Mouse (Mus musculus): ENCODE measurements around the gene Pigf. TPM values are rescaled to one million over a fixed set of nuclear protein-coding genes. Genes with fewer than 3 reads are reported as not detected.

Pigf gene
- total RNA-seq, 2 experiments from 2014 or later = 4.2 to 4.8 TPM

DNA sequence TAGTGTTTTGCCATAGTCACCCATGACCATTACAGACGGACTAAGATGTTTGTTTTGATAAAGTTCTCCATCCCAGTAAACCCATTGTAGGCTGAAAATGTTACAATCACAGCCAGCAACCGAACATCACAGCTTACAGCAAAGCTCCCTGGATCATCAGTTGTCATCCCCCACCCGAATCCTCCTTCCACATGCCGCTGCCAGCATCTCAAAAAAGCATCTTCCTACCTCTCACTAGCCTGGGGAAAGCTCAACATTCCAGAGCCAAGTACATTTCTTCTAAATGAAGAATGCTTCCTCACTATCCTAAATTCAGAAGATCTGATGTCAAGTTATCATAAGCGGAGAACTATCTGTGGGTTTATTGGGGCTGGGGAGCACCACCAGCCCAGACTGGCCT, 13.3 kb upstream of the Pigf start:
- intact Hi-C loops (cut with DNase I) = loop anchor here (5.0 kb wide), 1 partner anchor 534 kb away; no protein-coding TSS in a partner anchor
- DNase-seq (ENCODE audit: low spot score) = no peak

DNA sequence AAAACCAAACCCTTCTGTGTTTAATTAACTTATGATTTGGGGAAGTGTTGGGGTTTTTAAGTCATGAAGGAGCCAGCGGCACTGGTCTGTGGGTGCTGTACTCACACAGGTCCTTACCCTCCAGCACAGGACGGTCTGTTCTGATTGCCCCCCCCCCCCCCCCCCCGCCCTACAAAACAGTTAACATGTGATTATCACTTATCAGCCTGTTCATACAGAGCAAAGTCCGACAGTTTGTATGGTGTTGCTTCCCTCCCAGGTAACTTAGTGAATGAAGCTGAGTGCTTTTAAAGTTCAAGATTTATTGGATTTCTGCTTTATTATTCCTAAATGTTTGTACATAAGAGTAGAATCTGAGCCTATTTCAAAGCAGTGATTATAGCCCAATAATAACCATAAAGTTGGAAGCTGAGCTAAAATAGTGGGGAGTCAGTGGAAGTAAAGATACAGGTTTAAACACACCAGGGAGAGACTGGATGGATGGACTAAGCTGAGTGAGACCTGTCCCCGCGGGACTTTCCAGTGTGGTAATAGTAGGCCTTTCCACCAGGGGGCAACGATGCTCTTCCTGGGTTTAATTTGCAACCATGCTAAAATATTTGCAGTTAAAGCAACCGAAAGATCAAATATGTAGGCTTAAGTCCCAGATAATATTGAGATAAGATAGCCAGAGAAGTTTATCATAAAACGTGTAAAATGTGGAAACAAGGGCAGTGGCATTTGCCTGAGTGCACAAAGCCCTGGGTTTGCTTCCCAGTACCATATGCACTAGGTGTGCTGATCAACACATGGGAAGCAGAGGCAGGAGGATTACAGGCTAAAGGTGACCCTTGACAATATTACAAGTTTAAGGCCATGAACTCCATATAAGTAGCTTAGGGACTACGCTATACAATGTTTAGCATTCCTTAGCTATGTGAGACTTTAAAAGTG, 11.2 kb upstream of the Pigf start:
- intact Hi-C loops (cut with DNase I) = loop anchor here (1.0 to 5.0 kb wide), 2 partner anchors 213 to 536 kb away; no protein-coding TSS in a partner anchor
- DNase-seq (ENCODE audit: low spot score) = no peak

DNA sequence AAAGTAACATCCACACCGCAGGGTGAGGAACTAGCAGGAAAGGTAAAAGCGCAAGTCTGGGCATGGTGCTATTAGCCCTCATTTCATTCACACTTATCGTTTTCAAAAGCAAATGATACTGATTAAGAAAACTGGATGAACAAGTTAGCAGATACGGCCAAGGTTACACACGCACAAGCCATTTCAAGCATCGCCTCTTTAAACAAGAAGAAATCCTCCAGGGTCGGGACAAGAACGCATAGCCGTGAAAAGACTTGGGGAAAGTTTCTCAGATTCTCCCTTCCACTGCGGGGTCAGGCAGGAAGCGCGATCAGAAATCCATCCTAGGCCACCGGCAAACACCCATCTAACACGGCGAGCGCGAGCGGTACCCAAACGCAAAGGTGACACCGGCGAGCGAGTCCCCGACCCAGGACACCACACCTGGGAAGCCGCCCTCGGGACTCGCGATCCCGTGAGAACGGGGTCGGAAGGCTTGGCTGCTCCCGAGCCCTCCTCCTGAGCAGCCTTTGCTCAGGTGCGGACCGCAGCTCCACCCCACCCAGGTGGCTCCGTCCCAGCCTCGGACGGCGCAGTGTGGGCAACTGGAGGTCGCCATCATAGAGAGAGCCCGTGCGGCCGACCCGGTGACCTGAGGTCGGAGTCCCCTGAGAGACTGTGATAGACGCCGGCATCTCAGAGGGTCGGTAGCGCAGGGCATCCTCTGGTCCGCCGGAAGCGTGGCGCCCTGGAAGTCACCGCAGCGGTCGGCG, 539 bp downstream of the Pigf start:
- intact Hi-C loops (cut with DNase I) = loop anchor here (5.0 to 10.0 kb wide), 2 partner anchors 57 to 870 kb away; no protein-coding TSS in a partner anchor
- no peak for DNase-seq (ENCODE audit: low spot score)

DNA sequence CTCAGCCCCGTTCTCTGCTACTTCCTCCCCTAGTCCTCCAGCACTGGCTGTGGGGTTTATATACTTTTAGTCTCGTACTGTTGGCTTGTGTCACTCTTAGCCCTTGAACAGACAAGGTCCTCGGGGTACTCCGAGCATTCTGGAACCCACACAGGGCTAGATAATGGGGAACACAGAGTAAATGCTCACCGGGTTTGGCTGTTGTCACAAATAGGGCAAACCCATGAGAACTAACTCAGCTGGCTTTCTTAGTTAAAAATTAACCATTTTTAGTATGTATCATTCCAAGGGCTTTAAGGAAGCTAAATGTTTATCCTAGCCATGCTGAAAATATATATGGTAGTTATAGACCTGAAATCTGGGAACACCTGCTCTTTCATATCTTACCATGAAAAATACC, 5.5 kb downstream of the Pigf start:
- DNase-seq (ENCODE audit: low spot score) = no peak
- intact Hi-C loops (cut with DNase I) = loop anchor here (5.0 to 10.0 kb wide), 2 partner anchors 52 to 865 kb away; no protein-coding TSS in a partner anchor

DNA sequence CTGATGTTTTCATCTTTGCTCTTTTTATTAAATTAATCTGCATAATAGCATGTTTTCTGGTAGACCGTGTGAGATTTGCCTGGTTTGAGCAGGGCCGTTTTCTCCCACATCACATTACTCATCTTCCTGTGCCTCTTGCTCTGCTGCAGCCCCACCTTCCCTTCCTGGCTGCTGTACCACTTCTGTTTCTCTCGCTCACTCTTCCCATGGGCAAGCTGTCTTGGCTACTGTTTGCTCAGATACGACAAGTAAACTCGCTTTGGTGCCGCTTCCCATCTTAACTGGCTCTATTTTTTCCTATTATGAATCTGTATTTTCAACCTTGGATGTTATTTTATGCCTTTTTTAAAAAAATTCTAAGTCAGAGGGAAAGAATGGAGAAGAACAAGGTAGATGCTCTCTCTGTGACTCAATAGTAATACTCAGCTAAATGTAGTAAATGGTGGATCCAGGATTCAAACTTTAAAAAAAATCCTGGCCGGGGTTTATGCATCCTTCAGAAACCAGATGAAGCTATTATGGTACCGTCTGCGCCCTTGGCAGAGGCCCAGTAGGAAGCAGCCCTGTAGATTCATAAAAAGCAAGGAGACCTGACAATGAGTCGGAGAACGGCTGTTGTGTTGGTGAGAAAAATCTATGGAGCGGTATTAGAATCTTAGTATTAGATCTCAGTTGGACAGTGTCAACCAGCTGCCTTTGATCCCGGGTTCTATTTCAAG, 13.7 kb downstream of the Pigf start:
- no peak for DNase-seq (ENCODE audit: low spot score)
- intact Hi-C loops (cut with DNase I) = no loop called here

DNA sequence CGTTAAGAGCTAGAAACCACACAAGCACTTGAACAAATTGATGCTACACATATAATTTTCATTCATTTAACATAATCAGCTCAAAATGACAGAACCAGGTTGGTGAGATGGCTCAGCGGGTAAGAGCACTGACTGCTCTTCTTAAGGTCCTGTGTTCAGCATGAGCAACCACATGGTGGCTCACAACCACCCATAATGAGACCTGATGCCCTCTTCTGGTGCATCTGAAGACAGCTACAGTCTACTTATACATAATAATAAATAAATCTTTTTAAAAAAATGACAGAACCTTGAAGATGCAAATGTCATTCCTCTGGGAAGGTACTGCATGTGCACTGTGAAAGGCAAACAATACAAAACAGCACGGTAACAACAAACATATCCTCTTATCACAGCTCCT, 16.3 kb downstream of the Pigf start:
- DNase-seq (ENCODE audit: low spot score) = no peak
- intact Hi-C loops (cut with DNase I) = loop anchor here (5.0 kb wide), 1 partner anchor 92 kb away; the partner anchor contains the start of gene Tmem247

DNA sequence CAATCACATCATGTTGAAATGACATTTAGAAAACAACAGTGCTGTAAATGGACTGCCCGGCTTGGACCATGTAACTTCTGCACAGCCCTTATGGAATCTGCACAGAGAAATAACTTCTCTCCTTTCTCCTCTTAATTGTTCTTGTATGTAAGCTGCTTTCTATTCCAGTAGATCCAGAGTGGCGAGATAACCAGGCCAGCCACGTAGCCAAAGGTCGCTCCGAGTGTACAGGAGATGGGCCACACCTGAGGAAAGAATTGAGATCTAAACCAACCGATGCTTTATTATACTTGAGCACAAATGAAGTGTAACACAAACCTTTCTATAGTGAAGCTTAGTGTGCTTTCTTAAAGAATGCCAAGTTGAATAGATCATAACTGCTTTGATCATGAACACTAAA, 27.9 kb downstream of the Pigf start:
- intact Hi-C loops (cut with DNase I) = no loop called here
- DNase-seq (ENCODE audit: low spot score) = no peak

DNA sequence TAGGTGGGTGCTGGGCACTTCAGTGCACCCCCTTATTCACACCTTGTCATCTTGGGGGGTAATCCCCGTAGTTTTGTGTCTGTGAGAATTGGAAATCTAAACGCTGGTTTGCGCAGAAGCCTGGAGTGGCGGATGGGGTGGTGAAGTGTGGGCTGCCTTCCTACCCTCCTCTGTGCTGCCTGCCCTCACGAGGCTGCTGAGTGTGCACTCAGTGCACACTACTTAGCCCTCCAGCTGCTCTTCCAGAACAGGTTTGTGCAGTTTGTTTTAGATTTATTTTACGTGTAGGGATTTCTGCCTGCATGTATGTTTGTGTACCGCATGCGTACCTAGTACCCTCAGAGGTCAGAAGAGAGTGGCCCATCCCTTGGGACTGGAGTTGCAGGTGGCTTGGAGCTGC, 33.9 kb downstream of the Pigf start:
- no peak for DNase-seq (ENCODE audit: low spot score)
- intact Hi-C loops (cut with DNase I) = no loop called here

DNA sequence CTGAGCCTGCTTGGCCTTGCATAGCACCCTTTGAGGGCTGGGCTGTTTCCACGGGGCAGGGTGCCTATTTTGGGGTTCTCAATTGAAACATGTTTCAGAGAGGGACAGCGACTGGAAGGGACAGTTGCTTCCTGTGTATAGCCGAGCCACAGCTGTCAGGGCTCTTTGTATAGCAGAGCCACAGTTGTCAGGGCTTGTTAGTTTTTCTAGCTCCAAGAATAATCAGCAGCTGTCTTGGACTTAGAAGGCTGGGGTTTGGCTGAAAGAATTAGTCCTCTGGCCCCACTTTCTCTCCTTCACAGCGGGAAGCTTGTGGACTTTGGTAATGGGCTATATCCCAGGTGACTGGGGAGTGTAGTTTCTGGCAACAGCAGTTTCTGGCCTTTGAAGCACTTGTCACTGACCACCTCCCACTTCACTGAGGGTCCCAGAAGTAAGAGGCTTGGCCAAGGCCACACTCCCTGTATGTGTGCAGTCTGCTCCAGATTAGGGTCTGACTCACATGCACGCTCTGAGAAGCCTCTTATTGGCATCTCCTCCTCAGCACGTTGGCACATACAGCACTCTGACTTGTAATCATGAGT, 36.5 kb downstream of the Pigf start:
- intact Hi-C loops (cut with DNase I) = no loop called here
- no peak for DNase-seq (ENCODE audit: low spot score)

DNA sequence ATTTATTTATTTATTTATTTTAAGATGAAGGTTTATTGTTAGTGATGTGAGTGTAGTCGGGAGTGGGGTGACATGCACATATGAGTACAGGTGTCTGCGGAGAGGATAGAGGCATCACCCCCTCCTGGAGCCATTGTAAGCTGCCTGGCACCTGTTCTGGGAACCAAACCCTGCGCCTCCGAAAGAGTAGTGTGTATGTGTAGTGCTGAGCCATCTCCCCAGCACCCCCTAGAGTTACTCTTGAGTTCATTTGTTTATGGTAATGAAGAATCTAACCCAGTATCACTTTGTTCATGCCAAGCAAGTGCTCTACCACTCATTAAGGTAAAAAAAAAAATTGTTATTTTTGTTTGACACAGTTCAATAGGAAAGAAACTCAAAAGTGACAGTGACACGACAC, 37.0 kb downstream of the Pigf start:
- intact Hi-C loops (cut with DNase I) = no loop called here
- DNase-seq (ENCODE audit: low spot score) = no peak

DNA sequence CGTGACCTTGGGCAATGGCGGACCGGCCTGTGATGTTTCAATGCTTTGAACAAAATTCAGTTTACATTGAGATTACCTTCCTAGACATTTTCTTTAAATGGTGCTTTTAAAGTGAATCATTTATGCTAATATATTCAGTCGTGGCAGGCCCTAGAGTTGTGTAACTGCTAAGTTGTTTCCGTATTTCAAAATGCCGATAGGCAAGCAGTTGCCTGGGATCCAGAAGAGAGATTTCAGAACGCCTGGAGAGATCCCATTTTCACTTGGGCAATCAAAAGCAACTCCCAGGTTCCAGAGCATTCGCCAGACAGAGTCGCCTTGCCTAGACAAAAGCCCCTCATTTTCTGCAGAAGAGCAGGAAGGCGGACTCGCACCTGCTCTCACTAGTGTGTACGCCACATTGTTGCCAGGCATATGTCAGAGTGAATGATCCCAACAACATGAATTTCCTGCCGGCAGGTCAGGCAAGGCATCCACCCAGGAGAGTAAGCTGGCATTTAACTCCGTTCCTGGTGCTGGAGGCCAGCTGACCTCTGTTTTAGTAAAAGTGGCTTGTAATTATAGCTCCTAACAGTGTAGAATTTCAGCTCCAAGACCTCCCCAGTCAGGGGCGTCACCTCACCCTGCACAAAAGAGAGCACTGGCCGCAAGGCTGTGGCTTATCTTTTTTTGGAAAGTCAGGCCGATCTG, 38.6 kb downstream of the Pigf start:
- DNase-seq (ENCODE audit: low spot score) = no peak
- intact Hi-C loops (cut with DNase I) = no loop called here

DNA sequence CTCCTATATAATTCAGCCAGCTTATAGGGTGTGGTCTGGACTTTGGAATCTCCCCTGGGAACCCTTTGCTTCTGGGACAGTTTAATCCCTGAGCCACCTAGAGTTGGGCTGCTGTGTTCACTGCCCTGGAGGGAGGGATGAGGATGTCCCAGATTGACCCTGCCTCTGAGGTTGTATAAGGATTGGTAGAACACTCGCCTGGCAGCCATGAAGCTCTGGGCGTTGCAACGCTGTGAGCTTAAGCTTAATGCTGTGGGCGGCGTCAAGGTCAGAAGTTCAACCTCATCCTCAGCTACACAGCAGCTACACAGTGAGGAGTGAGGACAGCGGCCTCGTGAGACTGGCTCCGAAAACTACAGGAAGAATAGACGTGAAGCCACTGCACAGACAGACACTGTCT, 42.7 kb downstream of the Pigf start:
- intact Hi-C loops (cut with DNase I) = loop anchor here (5.0 kb wide), 1 partner anchor 600 kb away; no protein-coding TSS in a partner anchor
- DNase-seq (ENCODE audit: low spot score) = no peak

DNA sequence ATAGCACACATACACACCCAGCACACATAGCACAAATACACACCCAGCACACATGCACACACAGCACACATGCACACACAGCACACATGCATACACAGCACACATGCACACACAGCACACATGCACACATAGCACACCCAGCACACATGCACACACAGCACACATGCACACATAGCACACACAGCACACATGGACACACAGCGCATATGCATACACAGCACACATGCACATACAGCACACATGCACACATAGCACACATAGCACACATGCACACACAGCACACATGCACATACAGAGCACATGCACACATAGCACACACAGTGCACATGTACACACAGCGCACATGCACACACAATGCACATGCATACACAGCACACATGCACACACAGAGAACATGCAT, 43.5 kb downstream of the Pigf start:
- intact Hi-C loops (cut with DNase I) = loop anchor here (5.0 kb wide), 1 partner anchor 599 kb away; no protein-coding TSS in a partner anchor
- no peak for DNase-seq (ENCODE audit: low spot score)

DNA sequence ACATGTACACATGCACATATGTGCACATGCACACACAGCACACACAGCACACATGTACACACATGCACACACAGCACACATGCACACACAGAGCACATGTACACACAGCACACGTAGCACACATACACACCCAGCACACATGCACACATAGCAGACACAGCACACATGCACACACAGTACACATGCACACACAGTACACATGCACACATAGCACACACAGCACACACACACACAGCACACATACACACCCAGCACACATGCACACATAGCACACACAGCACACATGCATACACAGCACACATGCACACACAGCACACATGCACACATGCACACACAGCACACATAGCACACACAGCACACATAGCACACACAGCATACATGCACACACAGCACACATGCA, 44.0 kb downstream of the Pigf start:
- no peak for DNase-seq (ENCODE audit: low spot score)
- intact Hi-C loops (cut with DNase I) = loop anchor here (5.0 kb wide), 1 partner anchor 599 kb away; no protein-coding TSS in a partner anchor

DNA sequence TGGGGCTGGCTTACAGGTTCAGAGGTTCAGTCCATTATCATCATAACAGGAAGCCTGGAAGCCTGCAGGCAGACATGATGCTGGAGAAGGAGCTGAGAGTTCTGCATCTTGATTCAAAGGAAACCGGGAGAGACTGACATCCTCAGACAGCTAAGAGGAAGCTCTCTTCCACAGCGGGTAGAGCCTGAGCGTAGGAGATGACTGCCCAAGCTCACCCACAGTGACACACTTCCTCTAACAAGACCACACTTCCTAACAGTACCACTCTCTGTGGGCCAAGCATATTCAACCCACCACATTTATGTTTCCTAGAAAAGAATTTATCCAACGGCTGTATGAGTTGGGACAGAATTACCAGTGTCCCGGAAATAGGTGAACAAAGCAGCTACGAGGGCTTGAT, 46.7 kb downstream of the Pigf start:
- DNase-seq (ENCODE audit: low spot score) = no peak
- intact Hi-C loops (cut with DNase I) = no loop called here

DNA sequence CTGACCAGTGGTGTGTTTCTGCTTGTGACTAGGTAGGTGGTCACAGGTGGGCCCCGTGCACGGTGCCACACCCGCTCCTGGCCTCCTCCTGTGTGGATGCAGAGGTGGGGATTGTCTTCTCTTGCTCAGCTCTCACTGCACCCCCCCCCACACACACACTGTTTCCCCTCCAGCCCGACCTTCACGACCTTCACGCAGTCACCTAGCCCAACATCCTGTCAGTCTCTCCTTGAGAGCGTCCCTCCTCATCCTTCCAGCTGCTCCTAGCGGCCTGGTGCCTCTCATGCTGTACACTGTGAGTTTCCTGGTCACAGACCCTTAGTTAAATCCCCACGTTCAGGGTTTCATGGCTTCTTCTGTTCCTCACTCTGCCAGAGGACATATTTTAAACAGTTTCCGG, 48.8 kb downstream of the Pigf start:
- intact Hi-C loops (cut with DNase I) = no loop called here

DNA sequence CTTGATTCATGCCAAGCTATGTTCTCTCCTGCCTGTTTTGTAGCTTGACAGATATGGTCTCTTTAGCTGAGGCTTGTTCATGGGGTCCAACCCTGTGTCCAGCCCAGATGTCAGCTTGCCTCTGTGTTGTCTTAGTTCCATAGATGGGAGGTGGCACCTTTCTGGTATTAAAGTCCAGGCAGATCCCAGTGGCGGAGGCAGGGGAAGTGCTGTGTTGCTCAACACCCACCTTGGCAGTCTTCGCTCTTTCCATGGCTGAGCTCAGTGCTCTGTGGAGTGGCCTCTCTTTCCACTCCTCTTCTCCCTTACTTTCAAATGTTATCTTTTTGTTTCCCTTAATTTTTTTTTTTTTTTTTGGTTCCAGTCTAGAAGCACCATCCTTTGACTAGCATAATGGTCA, 52.1 kb downstream of the Pigf start:
- intact Hi-C loops (cut with DNase I) = no loop called here
- no peak for DNase-seq (ENCODE audit: low spot score)

More for the DNA sequence above, 48.8 kb downstream of the Pigf start:
- no peak for DNase-seq (ENCODE audit: low spot score)

DNA sequence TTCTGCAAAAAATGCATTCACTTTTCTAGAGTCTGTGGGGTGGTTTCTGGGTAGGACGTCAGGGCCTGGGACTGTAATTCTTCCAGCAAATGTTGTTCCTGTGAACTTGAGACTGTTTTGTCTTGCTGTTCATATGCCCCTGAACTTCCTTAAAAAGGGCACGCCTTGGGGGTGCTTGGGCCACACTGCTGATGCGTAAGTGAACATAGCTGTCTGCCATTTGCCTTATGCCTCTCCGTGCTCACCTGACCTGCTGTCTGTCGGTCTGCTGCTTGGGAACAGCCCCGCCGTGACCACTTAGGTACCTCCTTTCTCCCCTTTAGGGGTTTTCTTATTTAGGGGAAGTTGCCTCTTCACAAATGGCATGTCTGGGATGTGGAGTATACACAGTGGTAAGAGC, 53.3 kb downstream of the Pigf start:
- intact Hi-C loops (cut with DNase I) = no loop called here
- DNase-seq (ENCODE audit: low spot score) = no peak

DNA sequence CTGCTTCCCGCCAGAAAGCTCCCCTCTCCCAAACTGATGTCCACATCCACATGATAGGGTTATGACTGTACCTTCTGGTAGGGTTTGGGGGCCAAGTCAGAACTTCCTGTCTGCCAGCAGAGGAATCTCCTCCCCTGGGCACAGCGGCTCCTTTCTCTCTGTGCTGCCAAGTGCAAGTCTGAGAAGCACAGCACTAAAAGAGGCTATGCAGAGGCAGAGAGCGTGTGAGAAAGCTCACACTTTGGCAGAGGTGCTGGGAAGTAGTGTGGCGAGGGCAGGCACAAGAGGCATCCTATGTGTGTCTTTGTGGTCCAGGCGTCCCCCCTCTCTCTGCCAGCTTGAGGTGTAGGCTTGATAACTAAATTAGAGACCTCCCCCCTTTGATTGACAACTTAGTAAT, 54.2 kb downstream of the Pigf start:
- DNase-seq (ENCODE audit: low spot score) = no peak

More for the DNA sequence above, 54.2 kb downstream of the Pigf start:
- intact Hi-C loops (cut with DNase I) = no loop called here

All from heart, postnatal 25 days (tissue).